Mouse (Mus musculus) thymus, postnatal 10 days (tissue): Measurements from ENCODE around the gene Gm8453.
"Not testable (repeated sequence)": the region's sequence is repeated elsewhere in the genome, so short reads cannot be mapped to it uniquely, and the experiment has no call there.

ENCODE experiments used
- DNase-seq, 2 experiments: peaks; one replicate each; pipeline ENCODE4 v3.0.0; 2021; ENCODE audit warnings: low spot score in 2 of 2

Gm8453 gene

DNA sequence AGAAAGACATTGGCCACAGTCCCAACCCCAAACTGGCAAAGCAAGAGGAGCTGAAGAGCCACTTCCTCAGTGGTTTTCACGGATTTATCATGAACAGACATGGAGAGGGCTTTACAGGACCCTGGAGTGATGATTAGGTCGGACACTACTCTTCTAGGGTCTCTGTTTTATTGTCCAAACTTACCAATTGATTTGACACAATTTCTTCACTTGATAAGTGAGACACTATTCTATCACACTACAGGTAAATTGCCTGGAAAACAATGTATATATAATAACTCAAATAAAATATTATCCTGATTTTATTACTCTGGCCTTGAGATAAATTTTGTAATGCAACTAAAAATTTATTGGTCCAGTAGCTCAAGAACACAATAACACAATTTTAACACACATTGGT is at the start of gene Gm8453:
Gene Gm8453 (minus strand): TSS at position 101 of the 400 bp plus-strand sequence.
- DNase-seq, result not testable (repeated sequence)

GRCm38 (mm10) chr7:22201164-22201563 is 28.1 kb downstream of the Gm8453 start, which contains the start of gene Gm8653:
TSS of gene Gm8653 (minus strand) at chr7:22201264.
- DNase-seq, result not testable (repeated sequence)

- DNase-seq, result not testable (repeated sequence)
Observed at GRCm38 (mm10) chr7:22189077-22189476, 40.2 kb downstream of the Gm8453 start, which contains the start of gene Vmn1r143. TSS of gene Vmn1r143 (plus strand) at chr7:22189377.
